Mouse (Mus musculus) heart, postnatal 0 days (tissue): ENCODE results near the gene Adamtsl1.

Experiments
- CTCF ChIP-seq: IDR thresholded peaks from 2 replicates; pipeline ENCODE4 v1.5.1; 2016; ENCODE audit warnings: antibody characterized with exemption, control low read depth, low read depth
- EP300 ChIP-seq: IDR thresholded peaks from 2 replicates; pipeline ENCODE4 v1.6.1; 2016; ENCODE audit warnings: antibody characterized with exemption, low read depth

DNA sequence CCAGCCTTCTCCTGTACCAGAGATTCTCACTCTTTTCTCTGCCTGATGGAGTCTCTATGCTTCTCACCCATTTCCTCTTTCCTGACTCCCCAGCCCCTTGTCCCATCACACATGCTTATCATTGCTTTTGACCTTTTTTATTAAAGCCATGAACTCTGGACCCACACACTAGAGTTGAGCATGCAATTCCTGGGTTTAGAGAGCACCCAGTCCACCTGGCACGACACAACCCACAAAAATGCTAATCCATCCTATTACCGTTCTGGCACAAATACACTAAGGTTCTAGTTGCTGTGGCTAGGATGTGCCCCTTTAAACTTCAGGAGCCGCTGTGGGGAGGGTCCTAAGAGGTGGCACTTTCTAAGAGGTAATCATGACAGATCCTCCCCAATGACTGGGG is 921.7 kb downstream of the Adamtsl1 start:
- TF ChIP-seq EP300, result no peak
- no peak for TF ChIP-seq CTCF
